Mouse (Mus musculus) brain, embryonic 14.5 days (tissue): ENCODE measurements around the gene Gm49388. TPM values are rescaled to one million over a fixed set of nuclear protein-coding genes. Genes with fewer than 3 reads are reported as not detected.

Experiments used
- DNase-seq: peaks from one replicate; pipeline ENCODE4 v3.0.0-alpha.2; 2011; ENCODE audit warnings: low read depth
- CTCF ChIP-seq: fragments of 200-500 bp; IDR thresholded peaks from 2 replicates; pipeline ENCODE4 v1.5.1; 2012; ENCODE audit warnings: inconsistent platforms, mild to moderate bottlenecking, moderate library complexity, borderline replicate concordance; ENCODE audit not compliant: insufficient read depth, insufficient read length; ENCODE audit errors: extremely low read depth
- POLR2A ChIP-seq: fragments of 200-500 bp; IDR thresholded peaks from 2 replicates; pipeline ENCODE4 v1.6.1; 2012; ENCODE audit warnings: mild to moderate bottlenecking, inconsistent platforms, borderline replicate concordance; ENCODE audit not compliant: poor library complexity, insufficient read depth, insufficient read length, severe bottlenecking; ENCODE audit errors: extremely low read depth
- polyA plus RNA-seq: library from polyadenylated mRNA; depleted of rRNA; stranded (reverse); fragments of >200 nt; gene quantifications from 2 replicates; pipeline ENCODE4 v1.2.3, GENCODE M21; 2012

Gene Gm49388
- polyA plus RNA-seq, 1 experiment: not detected

- no peak for TF ChIP-seq CTCF
- TF ChIP-seq POLR2A: no peak
- DNase-seq: no peak
These were observed 31.7 kb upstream of the Gm49388 start for GRCm38 (mm10) chr7:127753741-127754140.

DNA sequence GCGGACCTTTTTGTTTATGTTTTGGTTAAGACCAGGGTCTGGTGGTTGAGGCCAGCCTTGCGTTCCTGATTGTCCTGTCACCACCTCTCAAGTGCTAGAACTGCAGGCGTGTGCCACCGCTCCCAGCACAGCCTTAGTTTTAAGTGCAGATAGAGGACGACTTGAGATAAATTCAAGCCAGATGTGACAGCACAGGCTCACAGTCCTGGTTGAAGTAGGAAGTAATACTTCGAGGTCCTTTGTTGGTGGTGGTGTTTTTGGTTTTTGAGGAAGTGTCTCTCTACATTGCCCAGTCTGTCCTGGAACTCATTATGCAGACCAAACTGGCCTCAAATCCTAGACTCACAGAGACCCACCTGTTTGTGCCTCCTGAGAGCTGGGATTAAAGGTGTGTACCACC lies 25.7 kb upstream of the Gm49388 start:
- TF ChIP-seq CTCF: no peak
- no peak for TF ChIP-seq POLR2A
- DNase-seq: no peak

GRCm38 (mm10) chr7:127760478-127760877 lies 24.9 kb upstream of the Gm49388 start:
- DNase-seq: no peak
- TF ChIP-seq POLR2A (no peak), CTCF (no peak)

DNA sequence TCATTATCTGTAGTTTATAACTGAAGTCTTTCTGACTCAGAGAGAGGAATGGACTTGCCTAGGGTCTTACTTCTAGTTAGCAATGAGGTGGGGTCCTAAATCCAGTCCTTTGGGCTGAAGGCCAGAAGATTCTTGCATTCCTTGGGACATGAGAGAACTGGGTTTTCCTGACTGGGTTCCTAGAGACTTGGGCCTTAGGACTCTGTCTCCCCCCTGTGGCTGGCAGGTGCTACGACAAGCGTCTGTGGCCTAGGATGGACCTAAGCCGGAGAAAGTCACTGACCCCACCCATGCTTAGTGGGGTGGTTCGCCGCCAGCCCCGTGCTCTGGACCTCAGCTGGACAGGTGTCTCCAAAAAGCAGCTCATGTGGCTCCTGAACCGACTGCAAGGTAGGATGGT lies 24.4 kb upstream of the Gm49388 start:
- TF ChIP-seq CTCF: peak; percentile 89
- no peak for TF ChIP-seq POLR2A
- peak; percentile 73 for DNase-seq

GRCm38 (mm10) chr7:127763642-127764041 lies 21.8 kb upstream of the Gm49388 start:
- TF ChIP-seq CTCF: no peak
- DNase-seq: no peak

DNA sequence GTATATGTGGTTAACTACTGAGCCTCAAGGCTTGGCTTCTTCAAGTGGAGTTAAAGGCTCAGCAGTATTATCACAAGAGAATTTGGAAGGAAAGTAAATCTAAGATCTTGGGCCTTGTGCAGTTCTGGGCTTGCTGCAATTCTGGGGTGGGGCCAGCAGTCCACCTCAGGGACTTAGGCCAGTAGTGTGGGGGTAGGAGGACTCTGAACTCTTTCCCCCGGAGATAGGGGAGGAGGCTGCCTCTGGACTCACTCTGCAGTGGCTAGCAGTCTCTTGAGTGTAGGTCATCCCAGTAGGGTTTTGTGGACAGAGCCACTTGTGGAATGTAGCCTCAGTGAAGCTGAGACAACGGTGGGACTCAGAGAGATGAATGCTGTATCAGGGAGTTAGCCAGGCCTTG lies 19.7 kb upstream of the Gm49388 start:
- no peak for TF ChIP-seq POLR2A
- no peak for TF ChIP-seq CTCF
- DNase-seq: no peak

DNA sequence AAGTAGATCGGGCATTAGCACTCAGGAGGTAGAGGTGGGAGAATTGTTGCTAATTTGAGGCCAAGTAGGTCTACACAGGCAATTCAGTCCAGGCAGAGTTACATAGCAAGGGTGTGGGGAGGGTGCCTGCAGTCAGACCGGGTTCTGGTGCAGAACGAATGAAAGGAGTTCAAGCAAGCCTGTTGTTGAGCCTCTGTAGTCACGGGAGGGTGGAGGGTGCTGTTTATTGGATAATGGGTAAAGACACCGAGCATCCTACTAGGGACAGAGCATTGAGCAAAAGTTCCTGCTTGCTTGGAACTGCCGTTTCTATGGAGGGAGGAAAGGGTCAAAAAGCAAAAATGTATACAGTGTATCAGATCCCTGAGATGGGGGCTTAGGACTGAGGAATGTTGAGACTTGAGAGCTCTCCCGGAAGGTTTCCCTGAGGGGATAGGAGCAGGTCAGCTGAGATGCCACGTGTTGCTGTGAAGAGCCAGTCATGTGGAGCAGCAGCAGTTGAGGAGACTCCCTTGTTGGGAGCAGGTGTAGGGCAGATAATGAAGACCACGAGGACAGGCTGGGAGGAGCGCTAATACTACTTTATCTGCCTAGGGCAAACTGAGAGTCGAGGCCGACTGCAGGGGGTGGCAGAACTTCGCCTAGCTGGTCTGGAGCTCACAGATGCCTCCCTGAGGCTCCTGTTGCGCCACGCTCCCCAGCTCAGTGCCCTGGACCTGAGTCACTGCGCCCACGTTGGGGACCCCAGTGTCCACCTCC lies 18.4 kb upstream of the Gm49388 start:
- DNase-seq: no peak
- TF ChIP-seq CTCF (no peak), POLR2A (no peak)

DNA sequence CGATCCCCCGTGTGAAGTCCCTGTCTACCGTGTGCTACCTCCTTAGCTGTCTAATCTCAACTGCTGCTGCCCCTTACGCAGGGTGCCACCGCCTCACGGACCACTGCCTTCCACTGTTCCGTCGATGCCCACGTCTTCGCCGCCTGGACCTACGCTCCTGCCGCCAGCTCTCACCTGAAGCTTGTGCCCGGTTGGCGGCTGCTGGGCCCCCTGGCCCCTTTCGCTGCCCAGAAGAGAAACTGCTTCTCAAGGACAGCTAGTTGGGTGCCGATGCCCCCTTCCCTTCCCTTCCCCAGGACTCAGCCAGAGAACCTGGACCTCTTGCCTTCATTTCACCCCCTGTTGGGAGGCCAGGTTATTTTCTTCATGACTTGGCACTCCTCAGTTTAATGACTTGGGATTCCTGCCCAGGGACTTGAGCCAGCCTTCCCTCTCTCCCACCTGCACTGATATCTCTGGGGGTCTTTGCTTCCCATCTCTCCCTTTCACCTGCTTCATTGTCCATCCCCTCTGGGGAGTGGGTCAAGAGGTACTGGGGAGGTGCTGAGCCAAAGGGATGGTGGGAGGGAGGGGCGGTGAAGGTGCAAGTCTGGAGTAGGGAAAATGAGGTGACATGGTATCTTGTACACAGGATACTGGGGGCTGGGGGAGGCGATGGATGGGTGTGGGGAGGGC lies 17.6 kb upstream of the Gm49388 start:
- no peak for TF ChIP-seq CTCF
- no peak for TF ChIP-seq POLR2A
- no peak for DNase-seq

GRCm38 (mm10) chr7:127768346-127768996 lies 16.9 kb upstream of the Gm49388 start:
- DNase-seq: no peak

DNA sequence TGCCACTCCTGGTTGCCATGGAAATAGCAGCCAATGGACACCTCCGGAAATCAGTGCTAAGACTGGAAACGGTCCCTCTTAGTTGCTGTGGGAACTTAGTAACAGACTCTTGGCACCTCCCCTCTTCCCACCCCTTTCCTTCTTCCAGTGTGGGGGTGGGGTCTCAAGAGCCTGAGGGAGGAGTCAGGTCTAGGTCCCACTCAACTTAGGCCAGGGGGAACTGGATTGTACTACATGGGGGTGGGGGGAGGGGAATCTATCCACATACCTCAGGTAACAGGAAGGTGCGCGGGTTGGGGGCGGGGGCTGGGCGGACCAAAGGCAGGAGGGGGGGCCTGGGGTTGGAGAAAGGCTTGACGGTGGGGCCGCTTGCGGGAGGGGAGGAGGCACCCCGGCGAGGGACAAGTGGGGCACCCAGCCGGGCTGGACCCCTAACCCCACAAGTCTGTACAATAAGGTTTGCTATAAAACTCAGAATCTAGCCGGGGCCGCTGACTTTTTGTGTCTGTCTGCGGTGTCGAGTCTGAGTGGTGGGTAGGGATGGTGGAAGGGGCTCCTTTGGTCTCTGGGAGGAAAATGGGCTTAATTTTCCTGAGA lies 16.3 kb upstream of the Gm49388 start:
- TF ChIP-seq CTCF: no peak
- TF ChIP-seq POLR2A: no peak
- peak; percentile 98 for DNase-seq

More at GRCm38 (mm10) chr7:127768346-127768996, 16.9 kb upstream of the Gm49388 start:
- TF ChIP-seq CTCF: 0 out of 2 replicates have a peak, but pooled peaks have one; percentile 4
- TF ChIP-seq POLR2A: no peak

DNA sequence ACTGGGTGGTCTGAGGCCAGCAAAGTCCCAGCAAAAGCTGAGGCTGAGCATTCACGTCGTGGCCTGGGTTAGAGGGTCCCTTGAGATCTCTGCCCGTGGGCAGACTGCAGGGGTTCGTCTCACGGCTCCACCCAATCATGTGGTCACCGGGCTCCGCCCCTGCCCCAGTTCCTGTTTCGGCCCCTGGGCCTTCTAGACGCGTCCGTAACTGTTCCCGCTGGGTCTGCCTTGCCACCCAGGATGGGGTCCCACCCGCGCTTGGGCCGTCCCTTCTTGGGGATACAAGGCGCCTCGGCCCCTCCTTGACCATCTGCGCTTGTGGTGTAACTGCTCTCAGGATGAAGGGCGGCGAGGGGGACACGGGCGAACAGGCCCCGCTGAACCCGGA lies 15.8 kb upstream of the Gm49388 start, which contains the start of gene Orai3:
Gene Orai3, plus strand, starts transcription at position 165 of the 388 bp plus-strand sequence.
- DNase-seq: peak; percentile 81
- no peak for TF ChIP-seq POLR2A
- TF ChIP-seq CTCF: no peak
